Mouse (Mus musculus) G1E (cell line): ENCODE results near the gene Ccdc141. TPM values are rescaled to one million over a fixed set of nuclear protein-coding genes. Genes with fewer than 3 reads are reported as not detected.

Source experiments
- ATAC-seq: 2 replicates; pipeline ENCODE4 v1.8.0; 2016; ENCODE audit warnings: mild to moderate bottlenecking; ENCODE audit not compliant: insufficient number of reproducible peaks, poor library complexity, low FRiP score, severe bottlenecking; ENCODE audit errors: extremely low read depth
- DNase-seq: peaks from one replicate; pipeline ENCODE4 v3.0.0; 2012; ENCODE audit warnings: low spot score
- H3K27me3 ChIP-seq: 2 replicates; pipeline ENCODE4 v1.6.1; 2012; ENCODE audit warnings: mild to moderate bottlenecking, low read length, inconsistent platforms; ENCODE audit not compliant: insufficient read depth
- H3K36me3 ChIP-seq: replicated peaks from 2 replicates; pipeline ENCODE3; 2012; ENCODE audit warnings: mild to moderate bottlenecking, inconsistent platforms
- H3K4me1 ChIP-seq: 2 replicates; pipeline ENCODE4 v1.6.1; 2012; ENCODE audit warnings: low read depth, low read length, inconsistent platforms, mixed read lengths; ENCODE audit not compliant: insufficient read depth
- H3K4me3 ChIP-seq: 2 replicates; pipeline ENCODE4 v1.5.1; 2012; ENCODE audit warnings: low read depth, mild to moderate bottlenecking, inconsistent platforms, low read length, moderate library complexity, mixed read lengths
- H3K9me3 ChIP-seq: replicated peaks from 2 replicates; pipeline ENCODE4 v1.6.1; 2012; ENCODE audit warnings: inconsistent platforms
- CTCF ChIP-seq: IDR thresholded peaks from 2 replicates; pipeline ENCODE4 v1.5.1; 2012; ENCODE audit warnings: low read depth, low read length, inconsistent platforms, mixed read lengths
- GATA1 ChIP-seq: IDR thresholded peaks from 2 replicates; pipeline ENCODE4 v1.6.1; 2012; ENCODE audit warnings: borderline replicate concordance, low read length, inconsistent platforms, mixed read lengths
- GATA2 ChIP-seq: IDR thresholded peaks from 2 replicates; pipeline ENCODE4 v1.6.1; 2012; ENCODE audit warnings: low read depth, low read length, inconsistent platforms, borderline replicate concordance
- POLR2AphosphoS5 ChIP-seq: IDR thresholded peaks from 2 replicates; pipeline ENCODE4 v1.6.1; 2012; ENCODE audit warnings: low read depth, low read length, inconsistent platforms; ENCODE audit not compliant: insufficient replicate concordance
- TAL1 ChIP-seq: conservative IDR thresholded peaks from 2 replicates; pipeline ENCODE4 v1.6.1; 2012; ENCODE audit warnings: low read depth, low read length, inconsistent platforms, mixed read lengths
- polyA plus RNA-seq: library from polyadenylated mRNA; stranded (reverse); fragments of >175 nt; gene quantifications from 2 replicates; pipeline ENCODE4 v1.2.3, GENCODE M21; 2012
- total RNA-seq, 2 experiments: library from RNA; stranded (forward) in 1 of 2; stranded (reverse) in 1 of 2; fragments of 200-1000 nt in 1 of 2; fragments of >200 nt in 1 of 2; fragmentation: Nextera tagmentation in 1 of 2; gene quantifications; 2 replicates each; pipeline ENCODE4 v1.2.3; 2014 to 2017

Gene Ccdc141
- total and polyA plus RNA-seq, 3 experiments, result 0.11 TPM; not detected in 2

DNA sequence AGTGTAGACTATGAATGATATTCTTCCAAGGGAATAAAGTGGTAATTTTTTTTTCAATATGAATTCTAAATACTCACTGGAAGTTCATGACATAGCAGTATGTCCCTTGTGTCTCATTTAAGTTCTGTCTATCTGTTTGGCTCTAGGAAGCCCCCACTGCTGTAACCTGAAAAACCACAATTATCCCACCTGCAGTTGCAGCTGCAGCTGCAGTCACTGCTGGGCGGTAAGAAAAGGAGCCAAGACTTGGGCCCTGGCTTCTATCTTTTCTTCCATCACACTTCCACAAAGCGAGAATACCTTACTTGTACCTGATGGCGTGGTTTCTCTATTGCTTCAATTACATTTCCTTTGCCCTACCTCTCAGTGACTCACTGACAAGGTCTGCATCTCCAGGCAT is 17.1 kb upstream of the Ccdc141 start:
- H3K27me3 ChIP-seq, result no peaks in the 10 kb centered on the region
- no peaks in the 10 kb centered on the region for H3K36me3 ChIP-seq
- TF ChIP-seq GATA1, result no peak
- TF ChIP-seq POLR2AphosphoS5, result no peak
- TF ChIP-seq TAL1, result no peak
- no peak for TF ChIP-seq CTCF
- TF ChIP-seq GATA2, result no peak
- H3K4me3 ChIP-seq, result no peak overlapping the region
- H3K4me1 ChIP-seq, result no peaks in the 10 kb centered on the region
- no peak for ATAC-seq
- no peak for DNase-seq
- H3K9me3 ChIP-seq, result peaks cover 47% of the 10 kb centered on the region

DNA sequence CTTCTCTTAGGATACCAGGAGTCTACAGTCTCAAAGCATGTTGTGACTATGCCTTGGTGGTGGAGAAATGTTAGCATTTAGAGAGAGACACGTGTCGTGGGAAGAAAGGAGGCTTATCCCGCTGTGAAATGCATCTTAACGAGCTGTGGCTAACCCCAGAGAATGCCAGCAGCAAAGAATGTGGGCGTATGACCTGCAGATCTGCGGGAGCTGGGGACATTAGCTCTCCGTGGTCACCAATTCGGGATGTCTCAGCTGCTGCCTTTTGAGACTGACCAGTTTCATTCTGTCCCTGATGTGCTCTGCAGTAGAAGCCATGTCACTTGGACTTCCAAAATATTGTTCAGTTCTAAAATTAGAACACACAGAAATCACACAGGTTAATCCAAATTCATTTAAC is 16.5 kb upstream of the Ccdc141 start:
- H3K27me3 ChIP-seq, result no peaks in the 10 kb centered on the region

DNA sequence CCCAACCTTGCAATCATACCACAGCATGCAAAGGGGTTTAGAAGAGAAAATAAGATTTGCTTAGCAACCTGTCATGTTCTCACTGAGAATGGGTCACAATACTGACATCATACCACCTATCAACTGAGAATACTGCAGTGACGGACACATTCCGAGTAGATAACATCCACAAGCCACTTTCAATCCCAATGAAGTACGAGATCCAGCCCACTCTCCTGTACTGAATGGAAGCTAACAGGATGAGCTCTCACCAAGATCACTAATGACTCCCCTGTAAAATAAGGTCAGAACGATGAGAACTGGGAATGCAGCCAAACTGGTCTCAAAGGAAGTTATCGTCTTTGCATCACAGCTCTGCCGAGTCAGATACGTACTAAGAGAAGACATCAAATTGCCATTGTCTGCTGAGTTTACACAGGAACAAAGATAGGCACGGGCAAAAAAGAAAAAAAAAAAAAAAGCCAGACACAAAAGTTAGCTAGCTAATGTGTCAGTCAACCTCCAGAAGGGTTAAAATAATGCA is 13.7 kb upstream of the Ccdc141 start:
- no peak for ATAC-seq
- Histone ChIP-seq H3K27me3 (no peaks in the 10 kb centered on the region), H3K9me3 (peaks cover 31% of the 10 kb centered on the region), H3K4me3 (no peak overlapping the region), H3K36me3 (no peaks in the 10 kb centered on the region), H3K4me1 (no peaks in the 10 kb centered on the region)
- no peak for DNase-seq
- TF ChIP-seq GATA2, result no peak
- TF ChIP-seq CTCF, result no peak
- TF ChIP-seq GATA1, result no peak

More for the DNA sequence above, 16.5 kb upstream of the Ccdc141 start:
- no peaks in the 10 kb centered on the region for H3K36me3 ChIP-seq
- H3K4me1 ChIP-seq, result no peaks in the 10 kb centered on the region
- no peak overlapping the region for H3K4me3 ChIP-seq
- TF ChIP-seq POLR2AphosphoS5 (no peak), TAL1 (no peak), GATA2 (no peak), CTCF (no peak), GATA1 (no peak)
- ATAC-seq, result no peak
- no peak for DNase-seq
- H3K9me3 ChIP-seq, result peaks cover 44% of the 10 kb centered on the region

DNA sequence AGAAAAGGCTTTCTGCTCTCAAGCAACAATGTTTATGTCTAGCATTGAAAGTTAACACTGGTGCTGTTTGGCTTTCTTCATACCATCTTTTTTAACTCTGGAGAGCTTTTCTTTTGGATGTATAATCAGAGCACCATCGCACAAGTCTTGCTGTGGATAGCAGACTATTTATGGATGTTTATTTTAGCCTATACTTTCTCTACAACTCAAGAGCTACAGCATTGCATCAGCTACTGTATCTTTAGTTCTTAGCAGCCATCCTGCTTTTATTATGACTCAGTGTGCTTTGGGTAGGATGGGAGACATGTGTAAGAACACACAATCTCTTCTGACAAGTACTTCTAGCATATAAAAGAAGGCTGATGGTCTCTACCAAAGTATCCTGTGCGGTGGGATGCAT is 13.2 kb upstream of the Ccdc141 start:
- H3K9me3 ChIP-seq, result peaks cover 32% of the 10 kb centered on the region
- no peak overlapping the region for H3K4me3 ChIP-seq
- H3K4me1 ChIP-seq, result no peaks in the 10 kb centered on the region
- no peaks in the 10 kb centered on the region for H3K36me3 ChIP-seq
- ATAC-seq (no peak), DNase-seq (no peak)
- H3K27me3 ChIP-seq, result no peaks in the 10 kb centered on the region
- TF ChIP-seq GATA2 (no peak), TAL1 (no peak), CTCF (no peak), GATA1 (no peak), POLR2AphosphoS5 (no peak)

DNA sequence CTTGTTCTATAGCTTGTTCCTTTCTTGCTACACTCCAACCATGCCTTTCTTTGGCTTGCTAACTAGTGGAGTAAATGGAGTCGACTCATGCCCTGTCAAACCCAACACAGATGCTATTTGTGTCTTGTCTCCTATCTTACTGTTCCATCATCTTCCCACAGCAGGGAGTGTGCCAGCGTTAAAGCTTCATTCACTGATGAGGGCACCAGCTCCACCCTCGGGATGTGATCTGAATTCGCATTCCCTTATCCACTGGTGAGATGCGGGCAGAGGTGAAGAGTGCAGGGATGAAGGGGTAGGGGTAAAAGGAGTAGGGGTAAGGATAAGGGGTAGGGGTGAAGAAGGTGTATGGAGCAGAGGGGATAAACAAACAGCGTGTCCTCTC is 12.6 kb upstream of the Ccdc141 start:
- ATAC-seq, result no peak
- Histone ChIP-seq H3K27me3 (no peaks in the 10 kb centered on the region), H3K9me3 (peaks cover 29% of the 10 kb centered on the region), H3K4me3 (no peak overlapping the region), H3K36me3 (no peaks in the 10 kb centered on the region), H3K4me1 (no peaks in the 10 kb centered on the region)
- DNase-seq, result no peak
- TF ChIP-seq TAL1 (no peak), GATA1 (no peak), CTCF (no peak), POLR2AphosphoS5 (no peak), GATA2 (no peak)

DNA sequence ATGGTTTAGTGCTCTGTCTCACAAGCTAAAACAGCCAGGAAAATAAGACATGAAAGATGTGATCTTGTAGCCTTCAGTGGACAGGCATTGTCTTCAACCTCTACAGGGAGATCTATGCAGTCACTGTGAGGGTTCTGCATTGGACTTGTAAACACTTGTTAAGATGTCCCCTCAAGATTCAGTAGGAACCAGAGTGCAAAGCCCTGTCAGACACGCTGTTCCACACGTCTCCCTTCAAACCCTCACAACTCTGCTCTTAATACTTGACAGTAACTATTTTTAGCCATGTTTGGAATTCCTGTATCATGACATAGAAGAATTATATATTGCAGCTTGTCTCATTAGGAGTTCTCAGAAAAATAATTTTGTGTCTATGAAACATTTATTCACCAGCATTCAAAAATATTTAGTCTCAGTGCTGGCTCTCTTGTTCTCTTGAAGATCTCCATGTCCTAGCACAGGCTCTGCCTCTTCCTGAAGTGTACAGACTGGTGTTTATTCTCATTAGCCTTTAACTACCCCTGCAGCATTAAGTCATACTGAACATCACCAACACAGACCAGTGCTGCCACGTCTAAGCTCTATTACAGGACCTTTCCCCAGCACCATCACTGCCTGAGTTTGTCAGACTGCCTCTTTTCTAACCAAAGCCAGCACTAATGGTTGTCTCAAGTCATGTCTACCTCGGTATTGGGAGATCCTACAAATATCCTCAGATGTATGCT is 12.0 kb upstream of the Ccdc141 start:
- Histone ChIP-seq H3K4me3 (no peak overlapping the region), H3K4me1 (no peaks in the 10 kb centered on the region), H3K9me3 (peaks cover 29% of the 10 kb centered on the region), H3K36me3 (no peaks in the 10 kb centered on the region), H3K27me3 (no peaks in the 10 kb centered on the region)
- TF ChIP-seq GATA2, result no peak
- ATAC-seq (no peak), DNase-seq (no peak)

DNA sequence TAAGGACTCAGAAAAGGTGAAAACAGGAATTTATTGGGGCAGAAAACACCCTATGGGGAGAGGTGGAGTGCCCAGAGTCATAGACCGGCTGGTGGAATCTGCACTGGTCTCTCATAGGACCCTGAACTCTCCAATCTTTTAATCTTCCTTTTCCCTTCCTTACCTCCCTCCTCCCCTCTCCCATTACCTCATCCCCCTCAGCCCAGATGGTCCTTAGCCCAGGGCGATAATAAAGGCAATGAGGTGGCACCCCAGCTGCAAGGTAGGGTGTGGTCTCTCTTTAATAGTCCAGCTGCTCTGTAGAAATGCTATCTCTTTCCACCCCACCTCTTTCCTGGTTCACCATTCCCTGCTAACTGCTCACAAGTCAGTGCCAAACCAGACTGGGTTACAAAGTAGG is 7.0 kb upstream of the Ccdc141 start:
- Histone ChIP-seq H3K9me3 (peaks cover 22% of the 10 kb centered on the region), H3K4me3 (no peak overlapping the region), H3K4me1 (no peaks in the 10 kb centered on the region), H3K36me3 (no peaks in the 10 kb centered on the region), H3K27me3 (no peaks in the 10 kb centered on the region)
- DNase-seq (no peak), ATAC-seq (no peak)
- TF ChIP-seq GATA1, result no peak
- TF ChIP-seq CTCF, result no peak
- TF ChIP-seq TAL1, result no peak
- TF ChIP-seq POLR2AphosphoS5, result no peak
- no peak for TF ChIP-seq GATA2
